Mouse (Mus musculus) forebrain, postnatal 0 days (tissue): Measurements from ENCODE around the gene Btn1a1. TPM values are rescaled to one million over a fixed set of nuclear protein-coding genes. Genes with fewer than 3 reads are reported as not detected.

Source experiments
- ATAC-seq: fragments of 200-750 bp; cut with Nextera tagmentation; 2 replicates; pipeline ENCODE4 v1.8.0; 2017; ENCODE audit warnings: mild to moderate bottlenecking, moderate library complexity
- DNase-seq: peaks from one replicate; pipeline ENCODE4 v3.0.0-alpha.2; 2015
- H3K27ac ChIP-seq: fragments of 300-500 bp; sonication (generic); 2 replicates; pipeline ENCODE4 v1.5.1; 2014; ENCODE audit warnings: low read depth, mild to moderate bottlenecking, antibody characterized with exemption, low read length, moderate library complexity, mixed read lengths
- H3K27me3 ChIP-seq: fragments of 300-500 bp; sonication (generic); 2 replicates; pipeline ENCODE4 v1.6.1; 2014; ENCODE audit warnings: mild to moderate bottlenecking, low read length, mixed read lengths; ENCODE audit not compliant: insufficient read depth
- H3K36me3 ChIP-seq: fragments of 300-500 bp; sonication (generic); 2 replicates; pipeline ENCODE4 v1.6.1; 2014; ENCODE audit warnings: mild to moderate bottlenecking, moderate library complexity; ENCODE audit not compliant: insufficient read depth
- H3K4me1 ChIP-seq: fragments of 300-500 bp; sonication (generic); 2 replicates; pipeline ENCODE4 v1.6.1; 2014; ENCODE audit warnings: antibody characterized with exemption; ENCODE audit not compliant: insufficient read depth
- H3K4me2 ChIP-seq: fragments of 300-500 bp; sonication (generic); 2 replicates; pipeline ENCODE4 v1.6.1; 2014; ENCODE audit warnings: low read depth, mild to moderate bottlenecking, moderate library complexity
- H3K4me3 ChIP-seq: fragments of 300-500 bp; sonication (generic); 2 replicates; pipeline ENCODE4 v1.5.1; 2014; ENCODE audit warnings: low read depth, low read length, mixed read lengths
- H3K9ac ChIP-seq: fragments of 300-500 bp; sonication (generic); 2 replicates; pipeline ENCODE4 v1.6.1; 2014; ENCODE audit warnings: mild to moderate bottlenecking
- H3K9me3 ChIP-seq: fragments of 300-500 bp; sonication (generic); 2 replicates; pipeline ENCODE4 v1.6.1; 2016; ENCODE audit warnings: low read length
- CTCF ChIP-seq: sonication (generic); IDR thresholded peaks from 2 replicates; pipeline ENCODE4 v1.5.1; 2016; ENCODE audit warnings: antibody characterized with exemption, control low read depth, low read depth
- WGBS: fragments of 180-500 bp; shearing (Covaris S2); extraction: QIAGEN DNeasy Blood & Tissue Kit; methylation state at CpG from one replicate; pipeline ENCODE4 v1.1.7; 2014; 5-methylcytosine and 5-hydroxymethylcytosine counted together
- polyA plus RNA-seq: library from polyadenylated mRNA; unstranded; fragments of >200 nt; fragmentation: Nextera tagmentation; extraction: Ambion mirVana; gene quantifications from 2 replicates; pipeline ENCODE4 v1.2.1, GENCODE M21; 2015
- total RNA-seq: library from RNA; depleted of rRNA; stranded (reverse); fragments of >200 nt; gene quantifications from 2 replicates; pipeline ENCODE4 v1.2.3, GENCODE M21; 2014

Btn1a1 gene
- total and polyA plus RNA-seq, 2 experiments from 2014 or later, result 0.12 to 0.33 TPM

DNA sequence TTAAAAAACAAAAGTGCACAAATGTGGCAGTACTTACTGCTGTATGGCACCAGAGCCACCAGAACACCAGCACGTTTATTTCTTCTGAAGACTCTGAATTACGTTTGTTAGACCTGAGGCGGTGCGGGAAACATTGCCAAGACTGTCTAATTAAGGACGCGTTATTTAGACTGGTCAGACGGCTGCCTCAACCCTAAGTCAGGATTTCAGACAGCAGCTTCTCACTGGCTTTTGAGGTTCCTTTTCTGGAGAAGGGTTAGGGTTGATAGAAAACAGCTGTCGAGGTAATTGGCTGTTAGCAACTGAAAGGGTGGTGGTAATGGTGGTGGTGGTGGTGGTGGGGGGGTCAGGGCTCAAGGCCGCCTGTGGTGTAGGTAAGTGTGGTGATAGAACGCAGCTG lies 33.0 kb upstream of the Btn1a1 start:
- H3K4me1 ChIP-seq, result no peaks in the 10 kb centered on the region
- H3K4me3 ChIP-seq, result peak overlapping the region; percentile 18
- H3K9ac ChIP-seq, result no peak overlapping the region
- H3K27ac ChIP-seq, result no peak overlapping the region
- WGBS, result 6% methylated on average over 10 of the region's 10 CpGs
- DNase-seq (no peak), ATAC-seq (no peak)
- TF ChIP-seq CTCF, result no peak
- H3K36me3 ChIP-seq, result no peaks in the 10 kb centered on the region
- H3K27me3 ChIP-seq, result peaks cover 11% of the 10 kb centered on the region; the same call in 1 of the 2 replicates
- peak overlapping the region; percentile 45 for H3K4me2 ChIP-seq
- H3K9me3 ChIP-seq, result no peaks in the 10 kb centered on the region

DNA sequence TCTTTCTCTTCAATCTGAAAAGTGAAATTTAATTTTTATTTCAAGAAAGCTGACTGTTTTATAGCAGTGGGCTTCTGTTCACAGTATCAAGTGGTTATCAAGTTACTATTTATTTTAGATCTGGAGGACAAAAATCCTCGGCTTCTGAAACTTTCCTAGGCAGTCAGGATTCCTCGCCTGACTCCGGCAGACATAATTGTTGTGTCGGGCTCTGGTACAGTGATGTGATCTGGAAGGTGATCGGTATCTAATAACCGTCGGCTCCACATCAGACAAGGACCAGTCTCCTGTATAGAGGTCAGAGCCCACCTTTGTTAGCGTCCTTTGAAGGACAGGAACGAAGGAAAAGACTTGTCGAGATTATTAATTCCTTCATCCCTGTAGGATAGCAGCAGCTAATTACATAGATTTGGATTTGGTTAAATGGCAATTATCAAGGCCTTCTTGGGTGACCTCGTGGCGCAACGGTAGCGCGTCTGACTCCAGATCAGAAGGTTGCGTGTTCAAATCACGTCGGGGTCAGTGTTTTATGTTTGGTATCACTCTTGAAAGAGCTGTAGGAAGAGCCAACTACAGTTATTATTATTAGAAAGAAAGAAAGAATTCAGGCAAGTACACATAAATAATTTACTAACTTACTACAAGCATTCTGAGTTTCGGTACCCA lies 32.1 kb upstream of the Btn1a1 start:
- Histone ChIP-seq H3K9ac (no peak overlapping the region), H3K4me2 (peak overlapping the region; percentile 45), H3K4me1 (no peaks in the 10 kb centered on the region), H3K4me3 (peak overlapping the region; percentile 18), H3K27me3 (peaks cover 11% of the 10 kb centered on the region; the same call in 1 of the 2 replicates), H3K9me3 (no peaks in the 10 kb centered on the region), H3K36me3 (no peaks in the 10 kb centered on the region), H3K27ac (no peak overlapping the region)
- DNase-seq (peak; percentile 52), ATAC-seq (0 out of 2 replicates have a peak, but pooled peaks have one; percentile 12)
- no peak for TF ChIP-seq CTCF
- WGBS, result 9% methylated on average over 19 of the region's 19 CpGs

DNA sequence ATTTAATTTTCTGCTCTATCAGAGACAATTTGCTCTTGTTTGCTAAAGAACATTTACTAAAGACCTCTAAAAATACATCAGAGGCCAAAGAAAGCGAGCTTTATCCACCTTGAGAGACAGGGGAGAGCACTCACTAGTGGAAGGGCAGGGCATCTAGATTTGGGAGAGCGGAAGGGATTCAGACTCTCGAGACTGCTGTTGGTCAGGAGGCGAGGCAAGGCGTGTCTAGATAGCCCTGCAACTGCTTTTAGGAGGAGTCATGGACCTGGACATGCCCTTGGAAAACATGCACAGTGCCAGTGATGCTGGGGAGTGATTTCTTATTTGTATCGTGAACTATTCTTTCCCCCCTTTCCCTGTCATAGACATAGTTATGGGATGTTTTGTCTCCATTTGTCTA lies 29.8 kb upstream of the Btn1a1 start:
- H3K27ac ChIP-seq, result no peak overlapping the region
- 79% methylated on average over 6 of the region's 6 CpGs for WGBS
- peaks cover 11% of the 10 kb centered on the region; the same call in 1 of the 2 replicates for H3K27me3 ChIP-seq
- no peaks in the 10 kb centered on the region for H3K4me1 ChIP-seq
- no peak overlapping the region for H3K9ac ChIP-seq
- no peak for TF ChIP-seq CTCF
- no peak overlapping the region for H3K4me2 ChIP-seq
- ATAC-seq (no peak), DNase-seq (no peak)
- H3K4me3 ChIP-seq, result no peak overlapping the region
- H3K36me3 ChIP-seq, result no peaks in the 10 kb centered on the region
- no peaks in the 10 kb centered on the region for H3K9me3 ChIP-seq

DNA sequence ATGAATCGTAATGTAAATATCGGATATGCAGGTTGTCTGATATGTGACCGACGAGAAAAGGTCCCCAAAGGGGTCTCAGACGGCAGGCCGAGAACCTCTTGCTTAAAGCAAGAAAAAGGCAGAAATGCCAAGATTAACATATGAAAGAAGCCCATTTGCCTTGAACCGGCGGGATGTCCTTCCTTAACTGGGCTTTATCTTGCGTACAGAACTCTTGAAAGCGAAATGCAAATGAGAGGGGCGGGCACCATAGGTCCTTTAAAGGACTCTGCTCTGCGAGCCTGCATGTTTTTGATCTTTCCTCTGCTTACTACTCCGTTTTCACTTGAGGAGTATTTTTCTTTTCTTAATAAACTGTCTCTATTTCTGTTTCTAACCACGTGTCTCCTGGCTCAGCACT lies 26.3 kb upstream of the Btn1a1 start:
- Histone ChIP-seq H3K9ac (no peak overlapping the region), H3K4me3 (no peak overlapping the region), H3K4me1 (no peaks in the 10 kb centered on the region), H3K4me2 (peak overlapping the region; percentile 36), H3K36me3 (no peaks in the 10 kb centered on the region), H3K27me3 (no peaks in the 10 kb centered on the region; the same call in 1 of the 2 replicates), H3K27ac (no peak overlapping the region), H3K9me3 (no peaks in the 10 kb centered on the region)
- DNase-seq, result no peak
- ATAC-seq, result no peak
- WGBS, result 3% methylated on average over 14 of the region's 14 CpGs
- no peak for TF ChIP-seq CTCF

DNA sequence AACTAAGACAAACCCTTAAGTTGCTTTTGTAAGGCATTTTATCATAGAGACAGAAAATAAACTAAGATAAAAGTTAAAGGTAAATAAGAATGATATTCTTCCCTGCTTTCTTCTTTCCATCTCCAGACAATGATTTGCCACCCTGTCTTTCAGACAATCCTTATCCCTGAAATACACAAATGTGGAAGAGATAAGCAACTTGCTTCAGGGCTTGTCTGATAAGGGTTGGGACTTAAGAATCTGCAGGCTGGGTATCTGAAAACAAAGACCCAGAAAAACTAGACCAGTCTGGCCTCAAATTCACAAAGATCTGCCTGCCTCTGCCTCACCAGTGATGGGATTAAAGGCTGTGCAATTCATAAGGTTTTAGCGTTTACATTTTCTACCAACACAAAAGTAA lies 25.6 kb upstream of the Btn1a1 start:
- no peak overlapping the region for H3K4me2 ChIP-seq
- 10% methylated on average over 1 of the region's 1 CpGs for WGBS
- TF ChIP-seq CTCF, result no peak
- no peak overlapping the region for H3K27ac ChIP-seq
- ATAC-seq (no peak), DNase-seq (no peak)
- H3K4me3 ChIP-seq, result no peak overlapping the region
- H3K9ac ChIP-seq, result no peak overlapping the region
- H3K4me1 ChIP-seq, result no peaks in the 10 kb centered on the region
- H3K36me3 ChIP-seq, result no peaks in the 10 kb centered on the region
- H3K9me3 ChIP-seq, result no peaks in the 10 kb centered on the region
- no peaks in the 10 kb centered on the region; the same call in 1 of the 2 replicates for H3K27me3 ChIP-seq

DNA sequence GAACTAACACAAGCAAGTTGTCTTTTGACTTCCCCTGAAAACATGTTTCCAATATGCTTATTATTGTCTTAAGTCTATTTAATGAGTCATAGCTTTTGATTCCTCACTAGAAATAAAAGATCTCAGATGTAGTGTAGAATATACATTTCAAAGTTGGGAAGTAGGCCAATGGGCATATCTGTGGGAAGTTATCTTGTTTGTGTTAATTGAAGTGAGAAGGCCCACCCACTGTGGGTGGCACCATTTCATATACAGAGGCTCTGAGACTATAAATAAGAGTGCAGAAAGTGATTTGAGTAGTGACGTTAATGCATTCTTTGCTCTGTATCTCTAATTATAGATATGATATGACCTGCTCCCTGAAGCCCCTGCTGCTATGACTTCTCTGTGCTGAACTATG lies 25.2 kb upstream of the Btn1a1 start:
- WGBS, result 56% methylated on average over 1 of the region's 1 CpGs
- H3K9ac ChIP-seq, result no peak overlapping the region
- DNase-seq, result no peak
- H3K4me3 ChIP-seq, result no peak overlapping the region
- no peak overlapping the region for H3K27ac ChIP-seq
- no peak for TF ChIP-seq CTCF
- no peaks in the 10 kb centered on the region for H3K4me1 ChIP-seq
- no peaks in the 10 kb centered on the region; the same call in 1 of the 2 replicates for H3K27me3 ChIP-seq
- no peak for ATAC-seq
- H3K9me3 ChIP-seq, result no peaks in the 10 kb centered on the region
- H3K4me2 ChIP-seq, result no peak overlapping the region
- no peaks in the 10 kb centered on the region for H3K36me3 ChIP-seq

DNA sequence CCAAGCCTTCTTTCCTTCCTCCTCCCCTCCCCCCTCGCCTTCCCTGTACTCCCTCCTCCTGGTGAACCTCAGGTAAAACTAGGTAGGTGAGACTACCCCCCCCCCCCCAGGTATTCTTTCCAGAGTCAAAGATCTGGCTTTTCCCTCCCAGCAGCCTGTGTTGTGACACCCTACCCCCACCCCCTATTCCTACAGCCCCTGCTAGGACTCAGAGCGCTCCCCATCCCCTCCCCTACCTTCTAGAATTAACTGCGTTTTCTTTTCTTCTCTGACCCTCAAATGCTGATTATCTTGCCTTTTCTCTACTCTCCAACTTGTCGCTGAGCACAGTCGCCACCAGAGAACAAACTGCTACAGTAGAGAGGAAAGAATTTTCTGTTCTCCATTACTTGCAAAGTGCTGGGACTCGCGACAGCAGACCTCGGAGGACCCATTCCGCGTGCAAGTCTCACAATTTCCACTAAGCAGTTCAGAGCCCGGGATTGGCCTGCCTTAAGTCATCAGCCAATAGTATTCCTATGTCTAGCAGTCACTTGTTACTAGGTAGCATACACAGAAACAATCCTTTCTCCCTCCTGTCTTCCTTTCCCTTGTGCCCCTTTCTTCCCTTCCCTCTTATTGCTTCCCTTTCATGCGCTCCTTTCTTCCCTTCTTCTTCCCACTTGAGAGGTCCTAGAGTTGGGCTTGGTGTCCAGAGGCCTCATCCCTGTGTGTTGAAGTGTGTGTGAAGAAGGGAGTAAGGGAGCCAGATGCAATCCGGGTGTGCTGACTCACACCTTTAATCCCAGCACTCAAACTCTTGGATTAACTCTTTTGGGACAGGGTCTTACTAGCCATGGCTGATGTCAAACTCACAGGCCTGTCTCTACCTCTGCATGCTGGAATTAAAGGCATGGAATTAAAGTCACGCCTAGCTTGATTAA lies 23.0 kb upstream of the Btn1a1 start, which contains the start of gene Btn2a2:
Btn2a2 (minus strand) TSS at position 458 of the 923 bp plus-strand sequence.
- H3K36me3 ChIP-seq, result no peaks in the 10 kb centered on the region
- DNase-seq, result peak; percentile 87
- TF ChIP-seq CTCF, result no peak
- H3K27me3 ChIP-seq, result no peaks in the 10 kb centered on the region; the same call in 1 of the 2 replicates
- H3K9ac ChIP-seq, result no peak within 1 kb of the TSS
- WGBS, result 4% methylated on average over 13 of the region's 14 CpGs
- peak within 1 kb of the TSS; percentile 59 for H3K4me2 ChIP-seq
- peak within 1 kb of the TSS; percentile 39 for H3K4me3 ChIP-seq
- H3K4me1 ChIP-seq, result no peaks in the 10 kb centered on the region
- peak; percentile 100 for ATAC-seq
- H3K9me3 ChIP-seq, result no peaks in the 10 kb centered on the region
- H3K27ac ChIP-seq, result no peak within 1 kb of the TSS
